Mouse (Mus musculus) heart, adult 2 months (tissue): ENCODE results near the gene Otop2.

Experiments used
- CTCF ChIP-seq: fragments of 200-600 bp; IDR thresholded peaks from 2 replicates; pipeline ENCODE4 v1.8.1; 2022; ENCODE audit warnings: antibody characterized with exemption, mild to moderate bottlenecking, moderate library complexity
- EP300 ChIP-seq: fragments of 200-500 bp; IDR thresholded peaks from 2 replicates; pipeline ENCODE4 v1.6.1; 2011; ENCODE audit warnings: low read depth, low read length, control low read depth; ENCODE audit not compliant: insufficient read depth
- POLR2A ChIP-seq: fragments of 200-500 bp; IDR thresholded peaks from 2 replicates; pipeline ENCODE4 v1.6.1; 2011; ENCODE audit warnings: mild to moderate bottlenecking, low read depth, low read length, control low read depth; ENCODE audit not compliant: insufficient read depth

DNA sequence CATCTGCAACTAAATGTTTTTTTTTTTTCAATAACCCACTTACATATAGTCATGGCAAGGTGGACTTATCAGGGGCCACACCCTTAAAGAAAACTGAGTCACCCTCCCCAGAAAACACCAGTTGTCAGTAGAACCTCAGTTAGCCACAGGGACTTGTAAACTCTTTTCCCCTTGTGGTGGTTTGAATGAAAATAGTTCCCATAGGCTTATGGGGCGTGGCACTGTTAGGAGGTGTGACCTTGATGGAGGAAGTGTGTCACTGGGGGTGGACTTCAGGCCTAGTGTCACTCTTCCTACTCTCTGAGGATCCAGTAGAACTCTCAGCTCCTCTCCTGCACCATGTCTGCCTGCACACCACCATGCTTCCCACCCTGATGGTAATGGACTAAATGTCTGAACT is 27.2 kb upstream of the Otop2 start:
- TF ChIP-seq POLR2A (no peak), CTCF (no peak), EP300 (no peak)
